ENCODE assay signal across 26 mouse cellular contexts in the genomic region with DNA sequence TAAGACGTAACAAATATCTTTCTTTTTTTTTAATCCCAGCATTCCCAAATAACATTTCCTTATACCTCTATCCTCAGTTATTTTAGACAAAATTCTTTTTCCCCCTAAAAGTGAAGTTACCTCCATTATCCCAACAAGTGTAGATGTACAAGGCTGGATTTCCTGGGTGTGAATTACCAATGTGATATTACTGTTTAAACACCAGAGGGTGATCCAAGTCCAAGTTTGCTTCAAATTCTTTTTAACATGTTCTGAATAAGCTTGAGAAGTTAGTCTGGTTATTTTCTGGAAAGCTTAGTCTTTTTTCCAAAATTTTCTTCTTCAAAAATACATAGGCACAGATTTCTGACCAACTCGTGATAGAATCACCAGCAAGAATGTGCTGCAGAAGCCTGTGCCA.
DNase-seq lines count a peak whose midpoint lies in the region; ATAC-seq and TF ChIP-seq lines count a peak whose summit lies in the region.
"Had no signal": no experiment of that assay in that cellular context is flagged by ENCODE, and none has a peak within 500 bp of the region (broad histone marks: within the 10 kb centered on the region; RNA-seq: fewer than 3 reads in every experiment).

No protein-coding gene starts in this region.

- TF ChIP-seq POLR2A in MEL (IDR thresholded peaks at IDR 0.05; ENCODE audit: control insufficient read depth in 1 of 2, insufficient read depth in 1 of 2, low read depth in 1 of 2, low read length in 2 of 2, poor library complexity in 1 of 2), result no peak

- TF ChIP-seq CTCF in forebrain, postnatal 0 days (IDR thresholded peaks at IDR 0.05; ENCODE audit: low read depth), result peak; percentile 26; the same call in 1 of the 2 replicates
- TF ChIP-seq CTCF in left cerebral cortex, adult 2 months (IDR thresholded peaks at IDR 0.05), result peak; percentile 19
- peak in 1 of 3 experiments; percentile 2; a peak in 1 of 6 replicates for TF ChIP-seq CTCF in MEL (IDR thresholded peaks at IDR 0.05 in 2 of 3, conservative IDR thresholded peaks at IDR 0.05 in 1 of 3; ENCODE audit: control insufficient read depth in 1 of 3, insufficient read depth in 1 of 3, low read depth in 2 of 3, low read length in 3 of 3, poor library complexity in 1 of 3, severe bottlenecking in 1 of 3)

- H3K9me3 ChIP-seq in forebrain, postnatal 0 days (ENCODE audit: low read length), result no peaks in the 10 kb centered on the region
- no peaks in the 10 kb centered on the region for H3K9me3 ChIP-seq in forebrain, embryonic 13.5 days (replicated peaks)
- no peaks in the 10 kb centered on the region for H3K9me3 ChIP-seq in MEL (replicated peaks; ENCODE audit: insufficient read depth, low read length)
- H3K9me3 ChIP-seq: embryonic facial prominence, embryonic 10.5 days; embryonic facial prominence, embryonic 13.5 days; forebrain, embryonic 12.5 days; hindbrain, embryonic 10.5 days had no signal

- TF ChIP-seq EP300 in MEL (IDR thresholded peaks at IDR 0.05; ENCODE audit: low read depth in 1 of 2, low read length in 2 of 2), result no peak

- no peak for ATAC-seq in forebrain, postnatal 0 days
- no peak for ATAC-seq in forebrain, embryonic 13.5 days
- ATAC-seq: forebrain, embryonic 16.5 days; Patski had no signal

- no peaks in the 10 kb centered on the region for H3K36me3 ChIP-seq in forebrain, postnatal 0 days (ENCODE audit: insufficient read depth)
- H3K36me3 ChIP-seq in forebrain, embryonic 13.5 days (ENCODE audit: poor library complexity, severe bottlenecking), result no peaks in the 10 kb centered on the region
- no peaks in the 10 kb centered on the region for H3K36me3 ChIP-seq in MEL (ENCODE audit: control insufficient read depth in 1 of 2, insufficient read depth in 2 of 2, low read length in 2 of 2)
- H3K36me3 ChIP-seq: embryonic facial prominence, embryonic 10.5 days; embryonic facial prominence, embryonic 13.5 days; forebrain, embryonic 12.5 days; hindbrain, embryonic 10.5 days had no signal

- H3K4me3 ChIP-seq in forebrain, postnatal 0 days (ENCODE audit: low read depth, low read length), result no peak overlapping the region
- no peak overlapping the region for H3K4me3 ChIP-seq in forebrain, embryonic 13.5 days
- H3K4me3 ChIP-seq in left cerebral cortex, adult 2 months, result no peak overlapping the region
- H3K4me3 ChIP-seq in MEL (ENCODE audit: control insufficient read depth in 1 of 2, insufficient read depth in 1 of 2, low read depth in 2 of 2, low read length in 2 of 2), result no peak overlapping the region
- H3K4me3 ChIP-seq: embryonic facial prominence, embryonic 10.5 days; embryonic facial prominence, embryonic 13.5 days; erythroblast, embryonic 14.5 days; forebrain, embryonic 12.5 days; gastrocnemius, adult 2 months; hindbrain, embryonic 10.5 days had no signal

- no peak overlapping the region for H3K9ac ChIP-seq in forebrain, postnatal 0 days
- no peak overlapping the region for H3K9ac ChIP-seq in forebrain, embryonic 13.5 days
- H3K9ac ChIP-seq in MEL (ENCODE audit: control insufficient read depth, low read depth, low read length, poor library complexity, severe bottlenecking), result no peak overlapping the region
- H3K9ac ChIP-seq: embryonic facial prominence, embryonic 13.5 days; forebrain, embryonic 12.5 days; hindbrain, embryonic 14.5 days had no signal

- TF ChIP-seq RAD21 in MEL (IDR thresholded peaks at IDR 0.05; ENCODE audit: low read depth, low read length), result peak; percentile 30

- whole genome bisulfite sequencing in forebrain, postnatal 0 days, result 78% methylated on average over 2 of the region's 2 CpGs
- 93% methylated on average over 2 of the region's 2 CpGs for WGBS in forebrain, embryonic 13.5 days

- H3K79me2 ChIP-seq in MEL (ENCODE audit: control insufficient read depth, insufficient read depth, low read length, poor library complexity), result no peaks in the 10 kb centered on the region

- no peak overlapping the region for H3K4me2 ChIP-seq in forebrain, postnatal 0 days (ENCODE audit: low read depth)
- no peak overlapping the region for H3K4me2 ChIP-seq in forebrain, embryonic 13.5 days
- H3K4me2 ChIP-seq: embryonic facial prominence, embryonic 13.5 days; forebrain, embryonic 12.5 days; heart, embryonic 11.5 days; hindbrain, embryonic 14.5 days had no signal

- intact Hi-C loops in left cerebral cortex, adult 2 months (cut with DNase I), result no loop called here
- intact Hi-C loops in left cerebral cortex, postnatal 10 days (cut with DNase I), result loop anchor here (10.0 kb wide), 1 partner anchor 1285 kb away; no protein-coding TSS in a partner anchor
- intact Hi-C loops in heart, postnatal 10 days (cut with DNase I), result no loop called here

- no peak for DNase-seq in forebrain, postnatal 0 days
- no peak for DNase-seq in left cerebral cortex, adult 2 months (ENCODE audit: extremely low spot score in 1 of 2, low spot score in 2 of 2)
- no peak for DNase-seq in left cerebral cortex, postnatal 10 days (ENCODE audit: extremely low spot score in 1 of 2, low spot score in 2 of 2)
- DNase-seq in MEL (ENCODE audit: low read depth, low spot score), result no peak
- DNase-seq in heart, postnatal 10 days, result no peak
- DNase-seq: adrenal gland, postnatal 10 days; adrenal gland, postnatal 36 days; cerebellum, adult 11-12 months; cerebellum, adult 8-10 months; cerebellum, postnatal 10 days; cerebellum, postnatal 36 days; embryo, embryonic 11 days; gastrocnemius, adult 2 months; gastrocnemius, postnatal 14 days; heart, adult 11 months; heart, postnatal 36 days had no signal

- no peaks in the 10 kb centered on the region for H3K27me3 ChIP-seq in forebrain, postnatal 0 days (ENCODE audit: insufficient read depth, low read length)
- H3K27me3 ChIP-seq in forebrain, embryonic 13.5 days, result no peaks in the 10 kb centered on the region
- H3K27me3 ChIP-seq in MEL (ENCODE audit: control insufficient read depth in 1 of 2, insufficient read depth in 2 of 2, low read length in 2 of 2), result no peaks in the 10 kb centered on the region
- H3K27me3 ChIP-seq: embryonic facial prominence, embryonic 13.5 days; forebrain, embryonic 12.5 days; Patski had no signal

- no peaks in the 10 kb centered on the region for H3K4me1 ChIP-seq in forebrain, postnatal 0 days (ENCODE audit: insufficient read depth)
- no peaks in the 10 kb centered on the region for H3K4me1 ChIP-seq in forebrain, embryonic 13.5 days
- H3K4me1 ChIP-seq in MEL (ENCODE audit: control insufficient read depth in 1 of 2, insufficient read depth in 2 of 2, low read length in 2 of 2), result no peaks in the 10 kb centered on the region
- H3K4me1 ChIP-seq: embryonic facial prominence, embryonic 10.5 days; embryonic facial prominence, embryonic 13.5 days; forebrain, embryonic 12.5 days; hindbrain, embryonic 10.5 days had no signal

- H3K27ac ChIP-seq in forebrain, postnatal 0 days (ENCODE audit: low read depth, low read length), result no peak overlapping the region
- no peak overlapping the region for H3K27ac ChIP-seq in forebrain, embryonic 13.5 days
- no peak overlapping the region for H3K27ac ChIP-seq in left cerebral cortex, adult 2 months
- no peak overlapping the region for H3K27ac ChIP-seq in MEL (ENCODE audit: control insufficient read depth, low read depth, low read length)
- H3K27ac ChIP-seq: embryonic facial prominence, embryonic 10.5 days; embryonic facial prominence, embryonic 13.5 days; forebrain, embryonic 12.5 days; gastrocnemius, adult 2 months; hindbrain, embryonic 10.5 days; hindbrain, embryonic 14.5 days had no signal

TF ChIP-seq in MEL, 35 proteins besides CTCF, POLR2A, EP300 and RAD21:
- TF ChIP-seq TAL1 (IDR thresholded peaks at IDR 0.05; ENCODE audit: low read length) (no peak), ELF1 (IDR thresholded peaks at IDR 0.05; ENCODE audit: low read depth, low read length) (no peak), USF2 (IDR thresholded peaks at IDR 0.05; ENCODE audit: borderline replicate concordance in 1 of 2, insufficient read depth in 1 of 2, low read depth in 1 of 2, low read length in 2 of 2) (no peak)
